Mouse (Mus musculus) ES-E14 (cell line): ENCODE measurements at regions not wholly inside any gene's neighbourhood (a gene's known extent, or its start where the extent isn't known, plus 50 kb on each side); places are given as distances from the start of the nearest gene placed in this dataset.

Experiments
- CHD2 ChIP-seq: IDR thresholded peaks from 2 replicates; pipeline ENCODE4 v1.6.1; 2014; ENCODE audit warnings: mild to moderate bottlenecking, low read depth, low read length, inconsistent platforms
- HCFC1 ChIP-seq: IDR thresholded peaks from 2 replicates; pipeline ENCODE4 v1.6.1; 2012; ENCODE audit warnings: low read length, inconsistent platforms, borderline replicate concordance; ENCODE audit not compliant: insufficient read depth
- MAFK ChIP-seq: IDR thresholded peaks from 2 replicates; pipeline ENCODE4 v1.6.1; 2014; ENCODE audit warnings: mild to moderate bottlenecking, low read depth, low read length, inconsistent platforms; ENCODE audit not compliant: insufficient read depth
- ZC3H11A ChIP-seq: IDR thresholded peaks from 2 replicates; pipeline ENCODE4 v1.6.1; 2012; ENCODE audit warnings: low read depth, mild to moderate bottlenecking, inconsistent platforms, low read length, borderline replicate concordance
- ZNF384 ChIP-seq: IDR thresholded peaks from 2 replicates; pipeline ENCODE4 v1.6.1; 2012; ENCODE audit warnings: low read depth, low read length, inconsistent platforms

- TF ChIP-seq ZC3H11A (no peak), CHD2 (no peak), ZNF384 (no peak), MAFK (no peak), HCFC1 (no peak)
Measured at GRCm38 (mm10) chr4:31328798-31329197, 635.1 kb upstream of the Map3k7 start.
